In the genomic region with DNA sequence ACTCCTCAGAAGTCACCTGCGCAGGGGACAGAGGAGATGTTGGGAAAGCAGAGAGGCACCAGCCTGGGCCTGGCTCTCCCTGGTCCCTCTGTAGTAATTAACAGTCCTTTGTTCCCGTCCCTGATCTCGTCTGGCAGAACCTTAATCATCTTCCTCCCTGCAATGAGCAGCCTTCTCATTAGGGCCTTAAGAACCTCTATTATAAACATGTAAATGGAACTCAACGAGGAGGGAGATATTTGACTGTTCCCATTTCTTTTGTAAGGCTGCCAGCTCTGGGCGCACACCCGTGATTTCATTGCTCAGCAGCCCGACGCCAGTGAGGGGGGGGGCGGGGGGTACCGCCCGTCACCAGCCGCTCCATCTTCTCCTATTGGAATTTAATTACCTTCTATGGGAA, we compare ENCODE assay signal across 17 mouse cellular contexts.
DNase-seq lines count a peak whose midpoint lies in the region; ATAC-seq lines count a peak whose summit lies in the region.
"Had no signal": no experiment of that assay in that cellular context is flagged by ENCODE, and none has a peak within 500 bp of the region (broad histone marks: within the 10 kb centered on the region; RNA-seq: fewer than 3 reads in every experiment).

No protein-coding gene starts in this region.

- peak; percentile 59; the same call in 1 of the 2 replicates for ATAC-seq in hindbrain, embryonic 12.5 days (ENCODE audit: low FRiP score)
- no peak for ATAC-seq in hindbrain, embryonic 16.5 days
- no peak for ATAC-seq in midbrain, embryonic 14.5 days (ENCODE audit: low FRiP score, low TSS enrichment)
- no peak for ATAC-seq in midbrain, embryonic 11.5 days (ENCODE audit: low FRiP score)
- ATAC-seq in forebrain, embryonic 14.5 days: peak; percentile 91
- peak; percentile 42; the same call in 1 of the 2 replicates for ATAC-seq in midbrain, embryonic 16.5 days

- peaks cover 12% of the 10 kb centered on the region; the same call in 1 of the 2 replicates for H3K4me1 ChIP-seq in hindbrain, embryonic 12.5 days
- H3K4me1 ChIP-seq in hindbrain, embryonic 16.5 days (ENCODE audit: control insufficient read depth, insufficient read depth, low read depth, low read length): no peaks in the 10 kb centered on the region
- 0 out of 2 replicates have a peak, but pooled peaks cover 6% of the 10 kb centered on the region for H3K4me1 ChIP-seq in midbrain, embryonic 14.5 days (ENCODE audit: control insufficient read depth, insufficient read depth, low read length)
- no peaks in the 10 kb centered on the region for H3K4me1 ChIP-seq in midbrain, embryonic 11.5 days (ENCODE audit: control insufficient read depth, insufficient read depth, low read length)
- H3K4me1 ChIP-seq in forebrain, embryonic 14.5 days (ENCODE audit: control insufficient read depth, insufficient read depth, low read length): peaks cover 9% of the 10 kb centered on the region
- H3K4me1 ChIP-seq in midbrain, embryonic 16.5 days (ENCODE audit: control insufficient read depth, insufficient read depth, low read length): peaks cover 3% of the 10 kb centered on the region; the same call in 1 of the 2 replicates

- H3K9me3 ChIP-seq in hindbrain, embryonic 12.5 days (replicated peaks): no peaks in the 10 kb centered on the region
- H3K9me3 ChIP-seq in hindbrain, embryonic 16.5 days (ENCODE audit: control insufficient read depth, low read length): no peaks in the 10 kb centered on the region
- H3K9me3 ChIP-seq in midbrain, embryonic 14.5 days (ENCODE audit: control insufficient read depth, low read length): no peaks in the 10 kb centered on the region
- H3K9me3 ChIP-seq in midbrain, embryonic 11.5 days (ENCODE audit: control insufficient read depth, low read length): no peaks in the 10 kb centered on the region
- no peaks in the 10 kb centered on the region for H3K9me3 ChIP-seq in forebrain, embryonic 14.5 days (replicated peaks; ENCODE audit: control insufficient read depth, low read length)
- H3K9me3 ChIP-seq in midbrain, embryonic 16.5 days (replicated peaks; ENCODE audit: control insufficient read depth, low read length, poor library complexity, severe bottlenecking): no peaks in the 10 kb centered on the region

- WGBS in hindbrain, embryonic 12.5 days: 51% methylated on average over 12 of the region's 12 CpGs
- WGBS in hindbrain, embryonic 16.5 days: 25% methylated on average over 12 of the region's 12 CpGs
- 34% methylated on average over 12 of the region's 12 CpGs for WGBS in midbrain, embryonic 14.5 days
- WGBS in midbrain, embryonic 11.5 days: 55% methylated on average over 12 of the region's 12 CpGs
- 3% methylated on average over 12 of the region's 12 CpGs for WGBS in forebrain, embryonic 14.5 days
- 24% methylated on average over 12 of the region's 12 CpGs for WGBS in midbrain, embryonic 16.5 days

- peak overlapping the region; percentile 57 for H3K27ac ChIP-seq in hindbrain, embryonic 12.5 days
- H3K27ac ChIP-seq in hindbrain, embryonic 16.5 days (ENCODE audit: low read depth, low read length): no peak overlapping the region
- H3K27ac ChIP-seq in midbrain, embryonic 14.5 days (replicated peaks; ENCODE audit: low read depth, low read length): peak overlapping the region; percentile 49; the same call in 1 of the 2 replicates
- no peak overlapping the region for H3K27ac ChIP-seq in midbrain, embryonic 11.5 days (ENCODE audit: low read depth, low read length)
- peak overlapping the region; percentile 44 for H3K27ac ChIP-seq in forebrain, embryonic 14.5 days (ENCODE audit: low read depth, low read length)
- H3K27ac ChIP-seq in midbrain, embryonic 16.5 days (ENCODE audit: low read length): no peak overlapping the region
- H3K27ac ChIP-seq: kidney, postnatal 0 days; layer of hippocampus, adult 2 months; macrophage had no signal

- no peak overlapping the region for H3K9ac ChIP-seq in hindbrain, embryonic 12.5 days
- H3K9ac ChIP-seq in hindbrain, embryonic 16.5 days (ENCODE audit: low read depth, low read length): no peak overlapping the region
- no peak overlapping the region for H3K9ac ChIP-seq in midbrain, embryonic 14.5 days (replicated peaks; ENCODE audit: low read length)
- H3K9ac ChIP-seq in midbrain, embryonic 11.5 days (ENCODE audit: low read length): no peak overlapping the region
- no peak overlapping the region for H3K9ac ChIP-seq in forebrain, embryonic 14.5 days (ENCODE audit: low read length)
- no peak overlapping the region for H3K9ac ChIP-seq in midbrain, embryonic 16.5 days (ENCODE audit: low read depth, low read length)

- peaks cover 11% of the 10 kb centered on the region; the same call in 1 of the 2 replicates for H3K27me3 ChIP-seq in hindbrain, embryonic 12.5 days
- no peaks in the 10 kb centered on the region for H3K27me3 ChIP-seq in hindbrain, embryonic 16.5 days (replicated peaks; ENCODE audit: control insufficient read depth, insufficient read depth, low read length)
- peaks cover 5% of the 10 kb centered on the region; the same call in 1 of the 2 replicates for H3K27me3 ChIP-seq in midbrain, embryonic 14.5 days (ENCODE audit: control insufficient read depth, insufficient read depth, low read length)
- H3K27me3 ChIP-seq in midbrain, embryonic 11.5 days (ENCODE audit: control insufficient read depth, insufficient read depth, low read length): no peaks in the 10 kb centered on the region
- peaks cover 14% of the 10 kb centered on the region; the same call in 1 of the 2 replicates for H3K27me3 ChIP-seq in forebrain, embryonic 14.5 days (replicated peaks; ENCODE audit: control insufficient read depth, insufficient read depth, low read length)
- H3K27me3 ChIP-seq in midbrain, embryonic 16.5 days (ENCODE audit: control insufficient read depth, insufficient read depth, low read depth, low read length): peaks cover 2% of the 10 kb centered on the region; the same call in 1 of the 2 replicates

- H3K4me2 ChIP-seq in hindbrain, embryonic 12.5 days (replicated peaks): no peak overlapping the region
- H3K4me2 ChIP-seq in hindbrain, embryonic 16.5 days (ENCODE audit: low read length): no peak overlapping the region
- no peak overlapping the region for H3K4me2 ChIP-seq in midbrain, embryonic 14.5 days (ENCODE audit: low read length)
- no peak overlapping the region for H3K4me2 ChIP-seq in midbrain, embryonic 11.5 days
- no peak overlapping the region for H3K4me2 ChIP-seq in forebrain, embryonic 14.5 days (ENCODE audit: low read length)
- no peak overlapping the region for H3K4me2 ChIP-seq in midbrain, embryonic 16.5 days (ENCODE audit: low read length)

- peak; percentile 59 for DNase-seq in midbrain, embryonic 14.5 days
- DNase-seq in midbrain, embryonic 11.5 days (ENCODE audit: low spot score, missing footprints): no peak
- DNase-seq in forebrain, embryonic 14.5 days (ENCODE audit: low spot score): peak; percentile 94
- no peak for DNase-seq in spleen, postnatal 10 days (ENCODE audit: low spot score in 2 of 2)
- DNase-seq in ovary, postnatal 14 days (ENCODE audit: low spot score): no peak
- DNase-seq: adrenal gland, adult 8-10 months; cerebellum, adult 18-20 months; kidney, adult 11 months; lung, adult 2 months; thymus, adult 18-20 months had no signal

- H3K36me3 ChIP-seq in hindbrain, embryonic 12.5 days: no peaks in the 10 kb centered on the region
- no peaks in the 10 kb centered on the region for H3K36me3 ChIP-seq in hindbrain, embryonic 16.5 days (ENCODE audit: control insufficient read depth, insufficient read depth, low read length)
- H3K36me3 ChIP-seq in midbrain, embryonic 14.5 days (ENCODE audit: control insufficient read depth, insufficient read depth, low read length): no peaks in the 10 kb centered on the region
- H3K36me3 ChIP-seq in midbrain, embryonic 11.5 days (ENCODE audit: control insufficient read depth, insufficient read depth, low read length): no peaks in the 10 kb centered on the region
- no peaks in the 10 kb centered on the region for H3K36me3 ChIP-seq in forebrain, embryonic 14.5 days (ENCODE audit: control insufficient read depth, insufficient read depth, low read length)
- H3K36me3 ChIP-seq in midbrain, embryonic 16.5 days (ENCODE audit: control insufficient read depth, insufficient read depth, low read length): no peaks in the 10 kb centered on the region

- no peak overlapping the region for H3K4me3 ChIP-seq in hindbrain, embryonic 12.5 days
- no peak overlapping the region for H3K4me3 ChIP-seq in hindbrain, embryonic 16.5 days (ENCODE audit: low read length)
- H3K4me3 ChIP-seq in midbrain, embryonic 14.5 days (replicated peaks; ENCODE audit: low read depth, low read length): no peak overlapping the region
- H3K4me3 ChIP-seq in midbrain, embryonic 11.5 days (ENCODE audit: low read depth, low read length): no peak overlapping the region
- no peak overlapping the region for H3K4me3 ChIP-seq in forebrain, embryonic 14.5 days (ENCODE audit: low read depth, low read length)
- no peak overlapping the region for H3K4me3 ChIP-seq in midbrain, embryonic 16.5 days (ENCODE audit: low read depth, low read length)
- H3K4me3 ChIP-seq: erythroblast, embryonic 14.5 days; layer of hippocampus, adult 2 months had no signal

Comparison
In these comparisons a context has a peak if more than half of its experiments do, and no peak if none do; other contexts are left out.
1. ATAC-seq: peak in hindbrain, embryonic 12.5 days (single experiment), forebrain, embryonic 14.5 days (single experiment) and midbrain, embryonic 16.5 days (single experiment); none in hindbrain, embryonic 16.5 days (single experiment), midbrain, embryonic 14.5 days (single experiment) and midbrain, embryonic 11.5 days (single experiment).
2. H3K27ac ChIP-seq: peak in hindbrain, embryonic 12.5 days (single experiment), midbrain, embryonic 14.5 days (single experiment) and forebrain, embryonic 14.5 days (single experiment); none in hindbrain, embryonic 16.5 days (single experiment), midbrain, embryonic 11.5 days (single experiment) and midbrain, embryonic 16.5 days (single experiment).
3. DNase-seq: peak in midbrain, embryonic 14.5 days (single experiment) and forebrain, embryonic 14.5 days (single experiment); none in midbrain, embryonic 11.5 days (single experiment), spleen, postnatal 10 days (0 of 2) and ovary, postnatal 14 days (single experiment).